Mouse (Mus musculus) liver, embryonic 11.5 days (tissue): ENCODE results near the gene Tectb. TPM values are rescaled to one million over a fixed set of nuclear protein-coding genes. Genes with fewer than 3 reads are reported as not detected.

Source experiments
- ATAC-seq: fragments of 200-750 bp; cut with Nextera tagmentation; replicated peaks from 2 replicates; pipeline ENCODE4 v1.8.0; 2017; ENCODE audit warnings: moderate number of reproducible peaks, mild to moderate bottlenecking, moderate TSS enrichment, moderate library complexity; ENCODE audit not compliant: low FRiP score
- DNase-seq: peaks from one replicate; pipeline ENCODE4 v3.0.0-alpha.2; 2017; ENCODE audit warnings: low spot score
- H3K27ac ChIP-seq: fragments of 300-500 bp; sonication (generic); 2 replicates; pipeline ENCODE4 v1.5.1; 2014; ENCODE audit warnings: mild to moderate bottlenecking, low read depth, low read length, control low read depth
- H3K27me3 ChIP-seq: fragments of 300-500 bp; sonication (generic); replicated peaks from 2 replicates; pipeline ENCODE4 v1.6.1; 2014; ENCODE audit warnings: low read length, mixed read lengths; ENCODE audit not compliant: control insufficient read depth, insufficient read depth
- H3K36me3 ChIP-seq: fragments of 300-500 bp; sonication (generic); 2 replicates; pipeline ENCODE4 v1.6.1; 2014; ENCODE audit warnings: mild to moderate bottlenecking, low read length, moderate library complexity, mixed read lengths; ENCODE audit not compliant: control insufficient read depth, insufficient read depth
- H3K4me1 ChIP-seq: fragments of 300-500 bp; sonication (generic); replicated peaks from 2 replicates; pipeline ENCODE4 v1.6.1; 2014; ENCODE audit warnings: low read length, mixed read lengths; ENCODE audit not compliant: control insufficient read depth, insufficient read depth
- H3K4me2 ChIP-seq: fragments of 300-500 bp; sonication (generic); 2 replicates; pipeline ENCODE4 v1.6.1; 2014; ENCODE audit warnings: mild to moderate bottlenecking, control low read depth, moderate library complexity
- H3K4me3 ChIP-seq: fragments of 300-500 bp; sonication (generic); 2 replicates; pipeline ENCODE4 v1.5.1; 2014; ENCODE audit warnings: low read depth, low read length, control low read depth
- H3K9ac ChIP-seq: fragments of 300-500 bp; sonication (generic); 2 replicates; pipeline ENCODE4 v1.6.1; 2014; ENCODE audit warnings: low read depth, low read length, control low read depth
- H3K9me3 ChIP-seq: fragments of 300-500 bp; sonication (generic); 2 replicates; pipeline ENCODE4 v1.6.1; 2016; ENCODE audit warnings: low read length, inconsistent platforms, mixed read lengths; ENCODE audit not compliant: control insufficient read depth
- WGBS: fragments of 180-500 bp; shearing (Covaris S2); extraction: QIAGEN DNeasy Blood & Tissue Kit; methylation state at CpG from one replicate; pipeline ENCODE4 v1.1.7; 2014; 5-methylcytosine and 5-hydroxymethylcytosine counted together
- polyA plus RNA-seq: library from polyadenylated mRNA; unstranded; fragments of >200 nt; fragmentation: Nextera tagmentation; extraction: Ambion mirVana; gene quantifications from 2 replicates; pipeline ENCODE4 v1.2.1, GENCODE M21; 2014

Gene Tectb
- polyA plus RNA-seq, 1 experiment from 2014 or later: not detected

DNA sequence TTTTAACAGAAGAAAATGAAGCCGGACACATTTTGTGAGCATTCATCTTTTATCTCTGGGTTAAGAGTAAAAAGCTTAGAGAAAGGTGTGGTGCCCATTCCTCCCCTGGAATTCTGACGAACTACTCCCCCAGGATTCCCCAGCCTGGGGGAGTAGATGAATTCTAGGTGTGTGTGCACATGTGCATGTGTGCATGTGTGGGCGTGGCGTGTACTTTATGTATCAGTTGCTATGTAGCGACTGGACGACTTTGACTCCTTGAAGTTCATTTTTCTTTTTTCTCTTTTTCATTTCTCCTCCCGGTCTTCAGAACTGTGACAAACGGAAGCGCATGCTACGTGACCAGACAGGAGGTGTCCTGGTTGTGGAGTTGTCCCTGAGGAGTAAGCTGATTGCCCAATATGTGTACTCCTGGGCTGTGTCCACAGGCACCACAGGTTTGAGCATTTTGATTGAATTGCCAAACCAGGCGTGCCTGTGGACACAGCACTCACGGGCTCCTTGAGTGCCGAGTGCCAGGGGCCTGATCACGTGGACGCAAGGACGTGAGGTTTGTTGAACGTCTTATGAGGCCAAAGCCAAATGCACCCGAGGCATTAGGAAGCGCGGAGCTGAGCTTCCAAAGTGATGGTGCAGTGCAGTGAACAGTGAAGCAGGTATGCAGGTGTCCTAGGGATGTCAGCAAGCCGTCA, 11.9 kb downstream of the Tectb start:
- Histone ChIP-seq H3K27me3 (no peaks in the 10 kb centered on the region), H3K4me1 (no peaks in the 10 kb centered on the region), H3K9me3 (no peaks in the 10 kb centered on the region), H3K27ac (peak overlapping the region; percentile 53), H3K9ac (no peak overlapping the region), H3K4me2 (no peak overlapping the region), H3K36me3 (no peaks in the 10 kb centered on the region), H3K4me3 (no peak overlapping the region)
- ATAC-seq (peak; percentile 34; the same call in 1 of the 2 replicates), DNase-seq (no peak)
- 76% methylated on average over 21 of the region's 21 CpGs for WGBS

DNA sequence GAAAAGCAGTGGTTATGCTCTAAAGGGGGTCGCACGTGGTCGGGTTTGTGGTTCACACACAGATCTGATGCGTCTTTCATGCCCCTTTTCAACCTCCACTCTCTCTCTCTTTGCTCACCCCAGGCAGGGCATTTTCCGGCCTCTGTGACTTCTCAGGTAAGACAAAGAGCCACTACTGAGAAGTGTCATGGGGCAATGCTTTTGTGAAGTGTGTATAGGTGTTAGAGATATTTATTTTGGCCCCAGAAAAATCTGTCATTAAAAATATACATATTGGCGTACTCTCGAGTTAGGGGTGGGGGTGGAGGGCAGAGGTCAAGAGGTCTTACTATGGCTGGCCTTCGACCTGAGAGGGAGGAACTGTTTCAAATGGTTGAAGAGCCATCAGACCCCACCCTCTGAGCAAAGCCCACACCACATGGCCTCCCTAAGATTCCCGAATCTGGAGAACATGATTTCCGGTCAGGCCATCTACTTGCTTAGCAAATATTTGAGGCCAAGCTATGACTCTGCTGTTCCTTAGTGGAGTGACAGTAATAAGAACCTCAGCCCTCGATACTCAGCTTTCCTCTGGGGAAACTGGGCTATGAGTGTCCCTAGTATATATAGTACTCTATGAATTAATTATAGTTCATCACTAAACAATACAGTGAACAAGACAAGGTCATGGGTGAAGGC, 13.3 kb downstream of the Tectb start:
- 72% methylated on average over 11 of the region's 11 CpGs for WGBS
- H3K36me3 ChIP-seq: no peaks in the 10 kb centered on the region
- H3K27ac ChIP-seq: no peak overlapping the region
- H3K4me3 ChIP-seq: no peak overlapping the region
- no peaks in the 10 kb centered on the region for H3K9me3 ChIP-seq
- no peaks in the 10 kb centered on the region for H3K4me1 ChIP-seq
- H3K4me2 ChIP-seq: no peak overlapping the region
- DNase-seq (no peak), ATAC-seq (no peak)
- H3K27me3 ChIP-seq: no peaks in the 10 kb centered on the region
- H3K9ac ChIP-seq: no peak overlapping the region

DNA sequence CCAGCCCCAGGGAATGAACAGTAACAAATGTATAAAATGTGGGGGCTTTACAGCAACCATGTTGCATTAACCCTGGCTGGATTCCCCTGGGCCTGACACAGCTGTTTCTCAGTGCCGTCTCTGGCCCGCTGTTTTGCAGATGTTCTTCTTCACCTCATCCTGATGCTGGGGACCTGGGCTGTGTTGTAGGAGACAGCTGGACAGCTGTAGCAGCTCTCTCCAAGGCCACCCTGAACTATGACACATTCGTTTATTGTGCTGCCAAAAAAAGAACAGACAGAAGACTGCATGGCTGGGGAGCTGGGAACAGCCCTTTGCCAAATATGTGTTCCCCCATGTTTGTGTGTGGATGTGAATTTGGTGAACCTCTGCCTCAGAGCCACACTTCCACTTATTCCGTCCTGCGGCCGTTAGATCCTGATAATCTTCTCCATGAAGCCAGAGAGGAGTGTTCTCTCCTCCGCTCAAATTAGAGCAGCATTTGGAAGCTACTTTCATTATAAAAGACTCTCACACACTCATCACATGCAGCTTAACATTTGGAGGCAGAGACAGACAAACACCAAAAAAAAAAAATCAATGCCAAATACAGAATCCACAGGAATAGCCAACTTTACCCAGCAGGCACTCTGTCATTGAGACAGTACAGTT, 14.1 kb downstream of the Tectb start:
- no peaks in the 10 kb centered on the region for H3K9me3 ChIP-seq
- no peak overlapping the region for H3K4me2 ChIP-seq
- DNase-seq (no peak), ATAC-seq (no peak)
- WGBS: 75% methylated on average over 7 of the region's 7 CpGs
- H3K27ac ChIP-seq: no peak overlapping the region
- no peaks in the 10 kb centered on the region for H3K4me1 ChIP-seq
- no peak overlapping the region for H3K4me3 ChIP-seq
- no peak overlapping the region for H3K9ac ChIP-seq
- no peaks in the 10 kb centered on the region for H3K36me3 ChIP-seq
- no peaks in the 10 kb centered on the region for H3K27me3 ChIP-seq

DNA sequence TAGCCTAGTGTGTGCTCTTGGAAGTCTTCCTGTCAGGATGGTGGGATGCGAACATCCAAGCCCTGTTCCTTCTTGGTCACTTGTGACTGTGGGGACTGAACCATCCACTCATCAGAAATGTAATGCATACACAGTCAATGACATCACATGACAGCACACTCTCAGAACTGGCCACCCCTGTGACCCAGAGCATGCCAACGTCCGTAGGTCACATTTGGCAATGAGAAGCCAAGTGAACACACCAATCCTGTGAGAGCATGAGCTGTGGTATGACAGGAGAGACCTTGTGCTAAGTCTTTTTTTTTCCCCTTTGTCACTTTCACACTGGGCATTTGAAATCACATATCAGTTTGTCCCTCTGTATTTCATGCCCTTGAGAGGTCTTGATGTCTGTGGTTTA, 15.0 kb downstream of the Tectb start:
- H3K27ac ChIP-seq: no peak overlapping the region
- H3K27me3 ChIP-seq: no peaks in the 10 kb centered on the region
- H3K9ac ChIP-seq: no peak overlapping the region
- H3K9me3 ChIP-seq: no peaks in the 10 kb centered on the region
- no peaks in the 10 kb centered on the region for H3K36me3 ChIP-seq
- no peak for DNase-seq
- no peak for ATAC-seq
- 86% methylated on average over 3 of the region's 3 CpGs for WGBS
- H3K4me1 ChIP-seq: no peaks in the 10 kb centered on the region
- no peak overlapping the region for H3K4me2 ChIP-seq
- no peak overlapping the region for H3K4me3 ChIP-seq

DNA sequence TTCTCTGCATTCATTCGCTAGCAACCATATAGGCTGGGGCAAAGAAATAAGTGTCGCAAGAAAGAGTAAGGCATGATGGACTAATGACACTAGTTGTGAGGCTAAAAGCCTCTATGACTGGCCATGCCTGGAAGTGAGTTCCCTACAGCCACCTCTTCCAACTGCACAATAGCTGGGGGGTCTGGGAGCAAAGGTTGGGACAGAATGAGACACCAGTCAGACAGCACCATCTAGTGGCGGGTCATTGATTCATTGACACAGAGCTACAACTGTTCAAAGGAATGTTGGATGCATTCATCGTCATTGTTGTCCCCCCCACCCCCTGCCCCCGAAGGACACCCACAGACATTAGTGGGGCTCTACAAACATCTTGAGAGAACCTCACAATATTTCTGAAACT, 17.8 kb downstream of the Tectb start:
- Histone ChIP-seq H3K9me3 (no peaks in the 10 kb centered on the region), H3K4me1 (no peaks in the 10 kb centered on the region), H3K4me3 (no peak overlapping the region), H3K27ac (no peak overlapping the region), H3K4me2 (no peak overlapping the region), H3K27me3 (no peaks in the 10 kb centered on the region), H3K36me3 (no peaks in the 10 kb centered on the region), H3K9ac (no peak overlapping the region)
- WGBS: 33% methylated on average over 5 of the region's 5 CpGs
- ATAC-seq: peak; percentile 51; the same call in 1 of the 2 replicates
- peak; percentile 71 for DNase-seq

DNA sequence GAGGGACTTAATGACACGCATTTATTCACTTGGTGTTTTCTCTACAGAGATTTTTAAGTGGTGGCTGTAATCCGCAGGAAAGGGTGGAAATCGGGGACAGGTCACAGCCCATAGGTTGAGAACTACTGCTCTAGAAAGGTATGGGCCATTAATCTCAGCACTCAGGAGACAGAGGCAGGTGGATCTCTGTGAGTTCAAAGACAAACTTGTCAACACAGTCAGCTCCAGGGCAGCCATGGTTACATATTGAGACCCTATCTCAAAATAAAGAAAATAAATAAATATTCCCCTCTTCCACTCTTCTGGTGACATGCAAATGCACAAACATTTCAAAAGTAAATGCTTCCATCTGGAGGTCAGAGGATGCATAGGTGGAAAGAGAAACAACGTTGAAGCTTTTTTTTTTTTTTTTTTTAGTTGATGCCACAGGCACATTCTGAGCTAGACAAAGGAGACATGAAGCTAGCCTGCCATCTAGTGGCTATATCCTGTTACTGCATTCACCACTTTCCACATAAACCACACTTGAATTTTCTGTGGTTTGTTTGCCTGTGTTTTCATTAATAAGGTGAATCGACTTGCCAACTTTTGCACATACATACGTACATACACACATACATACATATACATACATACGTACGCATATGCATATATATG, 26.1 kb downstream of the Tectb start:
- no peaks in the 10 kb centered on the region for H3K27me3 ChIP-seq
- H3K9me3 ChIP-seq: no peaks in the 10 kb centered on the region
- no peak overlapping the region for H3K4me2 ChIP-seq
- no peak overlapping the region for H3K9ac ChIP-seq
- DNase-seq (no peak), ATAC-seq (peak; percentile 53)
- no peak overlapping the region for H3K4me3 ChIP-seq
- H3K4me1 ChIP-seq: peaks cover 3% of the 10 kb centered on the region; the same call in 1 of the 2 replicates
- H3K36me3 ChIP-seq: no peaks in the 10 kb centered on the region
- WGBS: 33% methylated on average over 8 of the region's 8 CpGs
- H3K27ac ChIP-seq: no peak overlapping the region

DNA sequence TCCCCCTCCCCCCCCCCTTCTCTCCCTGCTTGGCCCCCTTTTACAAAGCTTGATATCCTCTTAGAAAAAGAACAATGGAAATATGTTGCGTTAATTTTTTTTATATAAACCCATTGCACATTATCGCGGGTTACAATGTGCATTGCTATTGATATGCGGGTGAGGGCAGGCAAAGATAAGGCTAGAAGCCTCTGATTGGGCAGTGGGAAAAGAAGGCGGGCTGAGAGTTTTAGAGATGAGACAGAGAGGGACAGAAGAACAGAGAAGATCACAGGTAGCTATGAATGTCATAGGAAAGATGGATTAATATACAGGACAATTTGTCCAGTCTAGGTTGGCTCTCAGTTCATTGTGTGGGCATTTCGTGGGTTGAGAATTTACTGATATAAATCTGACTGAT, 26.7 kb downstream of the Tectb start:
- WGBS: 42% methylated on average over 6 of the region's 6 CpGs
- H3K4me3 ChIP-seq: no peak overlapping the region
- H3K9ac ChIP-seq: no peak overlapping the region
- H3K36me3 ChIP-seq: no peaks in the 10 kb centered on the region
- H3K27me3 ChIP-seq: no peaks in the 10 kb centered on the region
- ATAC-seq (peak; percentile 85), DNase-seq (no peak)
- H3K4me1 ChIP-seq: peaks cover 3% of the 10 kb centered on the region; the same call in 1 of the 2 replicates
- H3K4me2 ChIP-seq: peak overlapping the region; percentile 31
- no peaks in the 10 kb centered on the region for H3K9me3 ChIP-seq
- no peak overlapping the region for H3K27ac ChIP-seq

DNA sequence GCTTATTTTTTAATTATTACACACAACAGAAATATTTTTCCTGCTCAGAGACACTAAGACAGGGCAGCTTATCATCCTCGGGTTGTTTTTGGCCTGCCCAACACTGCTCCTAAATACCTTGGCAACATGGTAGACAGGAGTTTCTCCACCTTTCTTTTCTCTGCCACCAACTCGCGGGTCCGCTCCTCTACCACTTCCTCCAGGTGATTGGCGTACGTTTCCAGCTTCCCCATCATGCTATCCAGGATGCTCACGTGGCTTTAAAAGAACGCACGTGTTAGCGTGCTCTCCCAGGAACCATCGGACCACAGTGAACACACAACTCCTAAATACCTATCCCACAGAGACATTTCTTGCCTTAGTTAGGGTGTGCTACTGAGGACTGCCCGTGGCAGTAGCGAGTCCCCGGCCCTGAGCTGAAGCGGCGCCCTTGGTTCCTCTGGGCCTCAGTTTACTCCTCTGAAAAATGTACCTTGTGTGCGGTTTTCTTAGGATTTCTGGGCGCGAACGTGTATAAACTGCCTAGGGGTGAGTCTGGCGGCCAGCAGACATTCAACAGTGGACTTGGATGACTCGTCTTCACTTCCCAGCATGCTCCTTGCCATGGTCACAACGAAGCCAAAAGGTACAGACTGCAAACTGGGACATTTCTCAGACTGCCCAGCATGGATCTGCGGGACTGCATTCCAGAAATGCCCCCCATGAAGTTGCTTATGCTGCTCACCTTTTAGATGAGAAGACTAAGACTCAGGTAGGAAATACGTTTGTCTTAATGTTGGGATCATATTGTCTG, 27.4 kb downstream of the Tectb start:
- no peaks in the 10 kb centered on the region for H3K27me3 ChIP-seq
- peak; percentile 16; the same call in 1 of the 2 replicates for ATAC-seq
- no peaks in the 10 kb centered on the region for H3K36me3 ChIP-seq
- H3K9me3 ChIP-seq: no peaks in the 10 kb centered on the region
- no peak for DNase-seq
- peak overlapping the region; percentile 31 for H3K4me2 ChIP-seq
- H3K27ac ChIP-seq: no peak overlapping the region
- WGBS: 50% methylated on average over 25 of the region's 25 CpGs
- H3K4me1 ChIP-seq: peaks cover 3% of the 10 kb centered on the region; the same call in 1 of the 2 replicates
- H3K4me3 ChIP-seq: no peak overlapping the region
- no peak overlapping the region for H3K9ac ChIP-seq
